Mouse (Mus musculus) heart, postnatal 36 days (tissue): Measurements from ENCODE around the gene Olfr287. TPM values are rescaled to one million over a fixed set of nuclear protein-coding genes. Genes with fewer than 3 reads are reported as not detected.

Source experiments
- DNase-seq, 2 experiments: peaks; one replicate each; pipeline ENCODE4 v3.0.0; 2021 to 2022
- intact Hi-C: fragments of 180-260 bp; cut with DNase I; formaldehyde crosslinking; loops from one replicate; pipeline ENCODE4 v1.15.1; 2025
- total RNA-seq, 2 experiments: library from RNA; stranded (reverse); gene quantifications; 2 replicates each; pipeline ENCODE4 v1.2.3; 2021

The Olfr287 gene
- total RNA-seq, 2 experiments from 2014 or later = not detected

DNA sequence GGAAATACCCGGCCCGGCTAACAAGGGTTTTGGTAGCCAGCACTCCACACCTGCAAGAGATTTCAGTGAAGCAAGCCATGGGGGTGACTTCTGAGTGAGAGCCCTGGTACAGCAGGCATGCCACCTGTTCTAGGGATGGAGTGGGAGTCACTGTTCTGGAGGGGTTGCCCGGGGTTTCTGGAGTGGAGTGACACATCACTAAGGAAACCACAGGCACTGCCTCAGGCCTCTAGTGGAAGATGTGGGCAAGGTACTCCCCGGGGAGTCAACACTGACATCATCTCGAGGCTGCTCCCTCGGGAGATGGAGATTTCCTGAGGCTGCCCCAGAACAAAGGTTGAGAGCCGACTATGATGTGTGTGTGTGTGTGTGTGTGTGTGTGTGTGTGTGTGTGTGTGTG, 50.5 kb downstream of the Olfr287 start:
- intact Hi-C loops = loop anchor here (5.0 kb wide), 1 partner anchor 78 kb away; the partner anchor contains the start of genes Pfkm and Senp1
- DNase-seq = no peak

DNA sequence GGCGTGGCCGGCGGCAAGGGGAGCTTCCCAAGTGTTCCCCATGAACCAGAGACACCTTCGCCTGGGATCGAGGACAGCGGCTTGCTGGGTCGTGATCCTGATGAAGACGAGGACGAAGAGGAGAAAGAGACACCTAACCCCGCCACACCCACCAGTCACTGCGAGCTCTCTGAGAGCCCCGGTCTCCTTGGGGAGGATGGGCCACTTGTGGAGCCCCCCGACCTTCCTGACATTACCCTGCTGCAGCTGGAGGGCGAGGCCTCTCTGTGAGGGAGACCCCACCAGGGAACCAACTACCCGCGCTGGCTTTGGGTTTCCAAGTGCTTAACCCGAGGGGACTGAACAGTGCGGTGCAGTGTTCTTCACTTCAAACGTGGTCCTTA, 52.2 kb downstream of the Olfr287 start:
- intact Hi-C loops = no loop called here
- DNase-seq = no peak

DNA sequence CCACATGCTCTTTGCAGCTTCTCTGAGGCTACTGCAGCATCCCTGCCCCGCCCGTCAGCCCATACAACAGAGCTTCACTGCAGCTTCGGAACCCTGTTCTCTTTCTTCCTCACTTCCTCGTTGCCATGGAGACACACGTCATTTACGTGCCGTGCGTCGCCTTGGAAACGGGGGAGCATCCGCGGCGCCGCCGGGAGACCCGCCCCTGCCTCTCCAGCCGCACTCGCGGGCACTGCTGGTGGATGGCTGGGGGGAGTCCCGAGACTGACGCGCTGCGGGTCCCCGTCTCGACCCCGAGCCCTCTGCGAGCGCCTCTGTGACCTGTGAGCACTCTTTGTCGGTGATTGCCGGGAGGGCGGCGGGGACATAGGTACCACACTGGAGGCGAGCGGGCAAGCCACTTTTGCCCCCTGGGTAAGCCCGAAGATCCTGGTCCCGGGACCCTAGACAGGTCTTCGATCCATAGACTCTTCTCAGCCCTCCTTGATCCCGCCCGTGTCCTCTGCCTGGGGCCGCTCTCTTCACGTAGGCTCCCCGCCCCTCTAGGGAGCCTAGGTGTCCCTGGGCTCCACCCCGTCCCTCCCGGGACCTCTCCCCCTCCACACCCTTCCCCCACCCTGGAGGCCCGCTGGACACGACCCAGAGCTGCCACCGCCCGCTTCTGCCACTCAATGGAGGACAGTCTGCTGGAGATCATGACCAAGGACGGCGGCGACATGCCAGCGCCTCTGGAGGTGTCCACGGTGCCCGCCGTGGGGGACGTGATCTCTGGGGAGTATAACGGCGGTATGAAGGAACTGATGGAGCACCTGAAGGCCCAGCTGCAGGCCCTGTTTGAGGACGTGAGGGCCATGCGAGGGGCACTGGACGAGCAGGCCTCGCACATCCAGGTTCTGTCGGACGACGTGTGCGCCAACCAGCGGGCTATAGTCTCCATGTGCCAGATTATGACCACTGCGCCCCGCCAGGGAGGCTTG, 52.9 kb downstream of the Olfr287 start:
- peak; percentile 58 to 69 for DNase-seq
- intact Hi-C loops = no loop called here

DNA sequence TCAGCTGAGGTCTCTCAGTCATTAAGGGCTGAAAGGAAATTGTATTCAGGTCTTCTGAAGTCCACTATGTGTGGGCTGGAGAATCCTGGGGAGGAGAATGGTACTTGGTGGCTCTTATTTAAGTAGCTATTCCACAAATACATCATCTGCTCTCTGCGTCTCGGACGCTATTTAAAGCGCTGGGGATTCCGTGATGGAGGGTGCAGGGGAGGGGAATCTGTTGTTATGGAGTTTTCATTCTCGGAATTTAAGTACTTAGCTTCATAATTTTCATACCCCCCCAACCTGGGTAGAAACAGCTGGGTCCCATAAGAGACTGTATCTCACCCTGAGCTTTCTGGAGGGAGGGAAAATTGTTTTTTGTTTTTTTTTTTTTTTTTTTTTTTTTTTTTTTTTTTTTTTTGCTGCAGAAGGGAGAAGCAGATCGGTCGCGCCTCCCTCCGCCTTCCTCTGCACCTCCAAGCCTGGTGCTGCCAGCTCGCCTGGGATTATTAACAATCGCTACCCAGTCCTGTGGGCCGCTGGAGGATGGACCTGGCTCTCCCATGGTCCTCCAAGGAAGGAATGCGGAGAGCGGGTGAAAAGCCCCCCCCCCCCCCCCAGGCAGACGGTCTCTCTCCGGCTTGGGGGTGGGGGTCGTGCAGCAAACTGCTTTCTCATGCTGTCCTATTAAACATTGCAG, 53.8 kb downstream of the Olfr287 start, which contains the start of gene Ccdc184:
TSS of gene Ccdc184 (plus strand) at position 196 of the 682 bp plus-strand sequence.
- no peak for DNase-seq
- intact Hi-C loops = no loop called here

DNA sequence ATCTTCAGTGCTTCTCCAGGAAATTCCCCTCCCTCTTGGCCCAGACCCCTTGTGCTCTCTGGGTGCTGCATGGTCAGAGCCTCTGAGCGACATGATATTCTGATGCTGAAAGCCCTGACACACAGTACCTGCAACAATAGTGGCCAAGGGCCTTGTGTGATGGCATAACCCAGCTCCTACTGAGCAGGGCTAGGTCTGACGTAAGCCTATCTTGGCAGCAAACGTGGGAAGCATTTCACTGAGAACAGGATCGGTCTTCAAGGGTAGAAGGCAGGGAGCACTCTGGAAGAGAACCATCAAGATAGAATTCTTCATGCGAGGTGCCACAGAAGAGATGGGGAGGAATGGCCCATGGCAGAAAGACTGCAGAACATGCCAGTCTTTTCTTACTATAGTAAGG, 55.3 kb downstream of the Olfr287 start, which contains the start of gene Asb8:
TSS of gene Asb8 (minus strand) at position 101 of the 400 bp plus-strand sequence.
- no peak for DNase-seq
- intact Hi-C loops = no loop called here

DNA sequence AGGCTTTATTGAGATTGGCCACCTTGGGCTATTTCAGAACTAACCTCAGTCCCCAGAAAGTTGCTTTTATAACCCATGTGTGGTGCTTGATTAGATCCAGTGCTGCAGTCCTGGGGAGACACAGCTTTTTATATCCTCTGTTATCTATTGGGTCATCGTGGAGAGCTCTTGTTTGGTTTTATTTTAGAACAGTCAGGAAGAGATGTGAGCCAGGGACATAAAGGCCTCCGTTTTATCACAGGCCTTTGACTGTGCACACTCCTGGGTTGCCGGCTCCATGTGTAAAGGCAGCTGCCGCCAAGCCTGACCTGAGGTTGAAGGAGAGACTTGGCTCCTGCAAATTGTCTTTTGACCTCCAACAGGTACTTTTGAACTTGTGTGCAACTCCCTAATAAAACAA, 58.3 kb downstream of the Olfr287 start:
- intact Hi-C loops = no loop called here
- peak in 1 of 2 experiments; percentile 18 for DNase-seq

DNA sequence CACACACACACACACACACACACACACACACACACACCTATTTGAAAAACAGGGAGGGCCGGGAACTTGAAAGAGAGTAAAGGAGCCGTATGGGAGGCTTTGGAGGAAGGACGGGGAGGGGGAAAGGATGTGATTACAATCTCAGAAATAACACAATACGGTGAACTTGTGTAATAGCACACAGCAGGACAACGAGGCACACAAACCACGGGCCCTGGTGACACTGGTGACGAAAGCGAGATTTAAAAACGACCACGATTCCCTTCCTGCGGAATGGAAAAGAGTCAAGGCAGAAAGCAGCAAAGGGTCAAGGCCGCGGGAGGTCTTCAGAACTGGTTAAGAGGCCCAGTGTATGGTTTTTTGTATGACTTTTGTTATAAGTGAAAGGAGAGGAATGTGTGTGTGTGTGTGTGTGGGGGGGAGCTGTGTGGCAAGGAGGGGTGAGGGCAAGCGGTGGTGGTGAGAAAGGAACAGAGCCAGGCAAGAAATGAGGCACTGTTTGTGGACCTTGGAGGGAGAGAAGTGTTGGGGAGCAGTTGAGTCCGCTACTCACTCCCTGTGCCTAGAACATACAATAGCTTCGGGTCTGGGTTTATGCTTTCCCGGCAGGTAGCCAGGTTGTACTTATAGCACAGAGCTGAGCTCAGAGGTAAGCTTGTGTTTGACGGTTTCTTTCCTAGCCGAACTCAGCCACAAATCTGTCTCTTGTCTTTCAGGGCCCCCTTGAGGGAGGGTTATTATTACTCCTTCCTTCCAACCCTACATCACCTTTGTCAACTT, 59.6 kb downstream of the Olfr287 start:
- intact Hi-C loops = no loop called here
- no peak for DNase-seq

DNA sequence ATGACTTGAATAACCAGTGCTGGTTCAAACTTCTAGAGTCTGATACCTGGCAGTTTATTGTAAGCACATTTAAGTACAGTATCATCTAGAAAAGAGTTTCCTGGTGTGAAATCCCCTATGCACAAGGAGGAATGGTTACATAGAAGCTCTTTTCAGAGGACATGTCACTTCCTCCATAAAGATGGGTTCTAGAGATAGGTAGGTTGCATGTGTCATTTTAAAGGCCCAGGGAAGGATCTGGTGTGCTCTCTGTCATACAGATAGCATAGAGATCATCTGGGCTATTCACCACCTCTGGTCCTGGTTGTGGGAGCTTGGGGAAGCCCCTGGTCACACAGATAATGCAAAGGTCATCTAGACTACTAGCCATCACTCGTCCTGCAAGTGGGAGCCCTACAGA, 63.6 kb downstream of the Olfr287 start:
- intact Hi-C loops = no loop called here

More for the DNA sequence above, 63.6 kb downstream of the Olfr287 start:
- DNase-seq = no peak

Other genes starting within 250 kb of the Olfr287 start
- under 1 TPM; 0.08 to 0.46 TPM for gene Col2a1, start 216.4 kb downstream of the Olfr287 start, total RNA-seq
- gene Pfkm, start 128.5 kb downstream of the Olfr287 start, total RNA-seq = 100 to 1,000 TPM; 876 to 924 TPM
- 10 to 100 TPM in 1 of 2 experiments, 1 to 10 TPM in 1; 9.9 to 11.3 TPM for gene Senp1, start 127.3 kb downstream of the Olfr287 start, total RNA-seq
- gene Asb8, start 55.4 kb downstream of the Olfr287 start, total RNA-seq = 100 to 1,000 TPM in 1 of 2 experiments, 10 to 100 TPM in 1; 98.7 to 109 TPM
- gene Ccdc184, start 53.9 kb downstream of the Olfr287 start, total RNA-seq = 1 to 10 TPM in 1 of 2 experiments, under 1 TPM in 1; 0.60 to 1.0 TPM
- gene Olfr288, start 25.5 kb downstream of the Olfr287 start, total RNA-seq = not detected
- gene Gm44579, start 79 bp downstream of the Olfr287 start, total RNA-seq = not detected
- not detected for gene Olfr286, start 13.4 kb upstream of the Olfr287 start, total RNA-seq
- gene H1fnt, start 36.2 kb upstream of the Olfr287 start, total RNA-seq = not detected
- 1 to 10 TPM; 5.7 to 6.7 TPM for gene Zfp641, start 75.1 kb upstream of the Olfr287 start, total RNA-seq
- gene Olfr285, start 96.3 kb upstream of the Olfr287 start, total RNA-seq = not detected
- gene Olfr284, start 119.9 kb upstream of the Olfr287 start, total RNA-seq = not detected
- gene Olfr283, start 159.9 kb upstream of the Olfr287 start, total RNA-seq = not detected
- gene Olfr282, start 210.2 kb upstream of the Olfr287 start, total RNA-seq = not detected
- not detected for gene Olfr281, start 231.5 kb upstream of the Olfr287 start, total RNA-seq
- gene OR5BS1P, start 248.8 kb upstream of the Olfr287 start, total RNA-seq = not detected